Mouse (Mus musculus) ovary, adult 10 weeks (tissue): ENCODE data around the gene Olfr1386. TPM values are rescaled to one million over a fixed set of nuclear protein-coding genes. Genes with fewer than 3 reads are reported as not detected.

ENCODE experiments used
- polyA plus RNA-seq: library from polyadenylated mRNA; stranded (reverse); fragments of 350-450 nt; fragmentation: Illumina TruSeq; extraction: RNeasy Lipid Tissue Mini Kit (QIAGEN cat#74804); gene quantifications from one replicate; pipeline ENCODE4 v1.2.3, GENCODE M21; 2014

Gene Olfr1386
- not detected for polyA plus RNA-seq

GRCm38 (mm10) chr11:49464746-49465145 lies at the start of gene Olfr1386:
Gene Olfr1386 (plus strand): TSS chr11:49465046.

GRCm38 (mm10) chr11:49422767-49423166 lies 42.1 kb upstream of the Olfr1386 start, which contains the start of gene Olfr1389:
Gene Olfr1389 (plus strand): TSS chr11:49423067.

GRCm38 (mm10) chr11:49436411-49436810 lies 28.4 kb upstream of the Olfr1386 start, which contains the start of gene Olfr1388:
Gene Olfr1388 (plus strand): TSS chr11:49436624.

GRCm38 (mm10) chr11:49455043-49455442 lies 9.8 kb upstream of the Olfr1386 start, which contains the start of gene Olfr1387:
Gene Olfr1387 (plus strand): TSS chr11:49455343.

GRCm38 (mm10) chr11:49488770-49489169 lies 23.9 kb downstream of the Olfr1386 start, which contains the start of gene Olfr1385:
Gene Olfr1385 (plus strand): TSS chr11:49489070.

GRCm38 (mm10) chr11:49519348-49519747 lies 54.5 kb downstream of the Olfr1386 start, which contains the start of gene Olfr1383:
Gene Olfr1383 (plus strand): TSS chr11:49519648.

Other genes with a start within 250 kb of the Olfr1386 start
- 16.9 TPM for gene Mgat1, start 220.9 kb upstream of the Olfr1386 start, polyA plus RNA-seq
- gene Olfr1393, start 186.7 kb upstream of the Olfr1386 start, polyA plus RNA-seq: not detected
- not detected for gene Olfr1392, start 179.8 kb upstream of the Olfr1386 start, polyA plus RNA-seq
- not detected for gene Olfr10, start 160.3 kb upstream of the Olfr1386 start, polyA plus RNA-seq
- not detected for gene Olfr1391, start 142.3 kb upstream of the Olfr1386 start, polyA plus RNA-seq
- gene Olfr1390, start 129.9 kb upstream of the Olfr1386 start, polyA plus RNA-seq: not detected
- not detected for gene Olfr1389, start 42.0 kb upstream of the Olfr1386 start, polyA plus RNA-seq
- not detected for gene Olfr1388, start 28.4 kb upstream of the Olfr1386 start, polyA plus RNA-seq
- not detected for gene Olfr1387, start 9.7 kb upstream of the Olfr1386 start, polyA plus RNA-seq
- gene Olfr1385, start 24.0 kb downstream of the Olfr1386 start, polyA plus RNA-seq: not detected
- not detected for gene Olfr1384, start 41.7 kb downstream of the Olfr1386 start, polyA plus RNA-seq
- gene Olfr1383, start 54.6 kb downstream of the Olfr1386 start, polyA plus RNA-seq: not detected
- gene Olfr1382, start 63.2 kb downstream of the Olfr1386 start, polyA plus RNA-seq: not detected
- not detected for gene Olfr1381, start 78.4 kb downstream of the Olfr1386 start, polyA plus RNA-seq
- not detected for gene Olfr1380, start 91.8 kb downstream of the Olfr1386 start, polyA plus RNA-seq
- 3.0 TPM for gene Flt4, start 144.2 kb downstream of the Olfr1386 start, polyA plus RNA-seq
- gene Scgb3a1, start 198.6 kb downstream of the Olfr1386 start, polyA plus RNA-seq: not detected
- 648 TPM for gene Cnot6, start 247.7 kb downstream of the Olfr1386 start, polyA plus RNA-seq